In genomic region chr14:48854188-48854924, GRCm38 (mm10) we compare ENCODE assay signal across 9 mouse cellular contexts.
DNase-seq lines count a peak whose midpoint lies in the region; ATAC-seq and TF ChIP-seq lines count a peak whose summit lies in the region.
"Had no signal": no experiment of that assay in that cellular context is flagged by ENCODE, and none has a peak within 500 bp of the region (broad histone marks: within the 10 kb centered on the region; RNA-seq: fewer than 3 reads in every experiment).

No protein-coding gene starts in this region.

- no peaks in the 10 kb centered on the region for H3K79me2 ChIP-seq in MEL (ENCODE audit: control insufficient read depth, insufficient read depth, low read length, poor library complexity)

- H3K4me2 ChIP-seq in forebrain, embryonic 15.5 days (replicated peaks), result no peak overlapping the region

- TF ChIP-seq RAD21 in MEL (IDR thresholded peaks at IDR 0.05; ENCODE audit: low read depth, low read length), result no peak

- no peak overlapping the region for H3K4me3 ChIP-seq in MEL (ENCODE audit: control insufficient read depth in 1 of 2, insufficient read depth in 1 of 2, low read depth in 2 of 2, low read length in 2 of 2)
- no peak overlapping the region for H3K4me3 ChIP-seq in forebrain, embryonic 15.5 days
- H3K4me3 ChIP-seq in midbrain, embryonic 10.5 days, result peak overlapping the region; percentile 9; the same call in 1 of the 2 replicates
- H3K4me3 ChIP-seq in lung, adult 2 months (replicated peaks; ENCODE audit: extremely low read depth, low read depth, low read length), result no peak overlapping the region

- peaks cover 2 to 16% of the 10 kb centered on the region in 2 experiments; a peak in 2 of 4 replicates for H3K4me1 ChIP-seq in MEL (ENCODE audit: control insufficient read depth in 1 of 2, insufficient read depth in 2 of 2, low read length in 2 of 2)
- peaks cover 18% of the 10 kb centered on the region for H3K4me1 ChIP-seq in forebrain, embryonic 15.5 days
- peaks cover 45% of the 10 kb centered on the region for H3K4me1 ChIP-seq in midbrain, embryonic 10.5 days
- H3K4me1 ChIP-seq in lung, adult 2 months (ENCODE audit: control insufficient read depth, insufficient read depth, low read length), result no peaks in the 10 kb centered on the region

- H3K9me3 ChIP-seq in MEL (replicated peaks; ENCODE audit: insufficient read depth, low read length), result no peaks in the 10 kb centered on the region
- no peaks in the 10 kb centered on the region for H3K9me3 ChIP-seq in forebrain, embryonic 15.5 days
- no peaks in the 10 kb centered on the region for H3K9me3 ChIP-seq in midbrain, embryonic 10.5 days (replicated peaks)

- peaks cover 0 to 14% of the 10 kb centered on the region in 2 experiments; a peak in 2 of 4 replicates for H3K36me3 ChIP-seq in MEL (ENCODE audit: control insufficient read depth in 1 of 2, insufficient read depth in 2 of 2, low read length in 2 of 2)
- no peaks in the 10 kb centered on the region for H3K36me3 ChIP-seq in forebrain, embryonic 15.5 days
- no peaks in the 10 kb centered on the region for H3K36me3 ChIP-seq in midbrain, embryonic 10.5 days
- H3K36me3 ChIP-seq: embryonic facial prominence, embryonic 10.5 days had no signal

- no peak for TF ChIP-seq POLR2A in MEL (IDR thresholded peaks at IDR 0.05; ENCODE audit: control insufficient read depth in 1 of 2, insufficient read depth in 1 of 2, low read depth in 1 of 2, low read length in 2 of 2, poor library complexity in 1 of 2)
- TF ChIP-seq POLR2A in brain, embryonic 14.5 days (IDR thresholded peaks at IDR 0.05; ENCODE audit: borderline replicate concordance, extremely low read depth, insufficient read depth, insufficient read length, poor library complexity, severe bottlenecking), result no peak
- TF ChIP-seq POLR2A in lung, adult 2 months (IDR thresholded peaks at IDR 0.05; ENCODE audit: borderline replicate concordance, extremely low read depth, low read depth, low read length), result no peak

- peak; percentile 52 for DNase-seq in MEL (ENCODE audit: low read depth, low spot score)
- peak; percentile 81 for DNase-seq in brain, embryonic 14.5 days (ENCODE audit: low read depth)
- DNase-seq in midbrain, embryonic 10.5 days (ENCODE audit: low spot score), result peak; percentile 50
- no peak for DNase-seq in adrenal gland, adult (ENCODE audit: inconsistent age in 2 of 2, low spot score in 1 of 2)
- no peak for DNase-seq in lung, adult 2 months

- TF ChIP-seq CTCF in MEL (IDR thresholded peaks at IDR 0.05 in 2 of 3, conservative IDR thresholded peaks at IDR 0.05 in 1 of 3; ENCODE audit: control insufficient read depth in 1 of 3, insufficient read depth in 1 of 3, low read depth in 2 of 3, low read length in 3 of 3, poor library complexity in 1 of 3, severe bottlenecking in 1 of 3), result no peak
- TF ChIP-seq CTCF in brain, embryonic 14.5 days (IDR thresholded peaks at IDR 0.05; ENCODE audit: borderline replicate concordance, extremely low read depth, insufficient read depth, insufficient read length), result no peak
- no peak for TF ChIP-seq CTCF in lung, adult 2 months (IDR thresholded peaks at IDR 0.05; ENCODE audit: insufficient read depth, low read length)

- WGBS in forebrain, embryonic 15.5 days, result 29% methylated on average over 9 of the region's 9 CpGs
- 43% methylated on average over 9 of the region's 9 CpGs for WGBS in midbrain, embryonic 10.5 days
- 39% methylated on average over 9 of the region's 9 CpGs for WGBS in lung, adult 2 months

- no peaks in the 10 kb centered on the region for H3K27me3 ChIP-seq in MEL (ENCODE audit: control insufficient read depth in 1 of 2, insufficient read depth in 2 of 2, low read length in 2 of 2)
- H3K27me3 ChIP-seq in forebrain, embryonic 15.5 days, result peaks cover 20% of the 10 kb centered on the region
- H3K27me3 ChIP-seq in midbrain, embryonic 10.5 days (ENCODE audit: low read depth, poor library complexity, severe bottlenecking), result no peaks in the 10 kb centered on the region

- H3K9ac ChIP-seq in MEL (ENCODE audit: control insufficient read depth, low read depth, low read length, poor library complexity, severe bottlenecking), result no peak overlapping the region
- no peak overlapping the region for H3K9ac ChIP-seq in forebrain, embryonic 15.5 days (replicated peaks)

- H3K27ac ChIP-seq in MEL (ENCODE audit: control insufficient read depth, low read depth, low read length), result peak overlapping the region; percentile 21; the same call in 1 of the 2 replicates
- peak overlapping the region; percentile 31 for H3K27ac ChIP-seq in forebrain, embryonic 15.5 days (replicated peaks)
- peak overlapping the region; percentile 89 for H3K27ac ChIP-seq in midbrain, embryonic 10.5 days (replicated peaks)

- peak; percentile 66 for ATAC-seq in forebrain, embryonic 15.5 days (replicated peaks)
- ATAC-seq in megakaryocyte, adult 5-6 weeks (ENCODE audit: poor library complexity, severe bottlenecking), result no peak
- ATAC-seq in frontal cortex, adult (ENCODE audit: low TSS enrichment), result no peak

- peak; percentile 66 to 71 for TF ChIP-seq EP300 in MEL (IDR thresholded peaks at IDR 0.05; ENCODE audit: low read depth in 1 of 2, low read length in 2 of 2)

TF ChIP-seq in MEL, 35 proteins besides CTCF, POLR2A, EP300 and RAD21:
- TF ChIP-seq MYB (IDR thresholded peaks at IDR 0.05; ENCODE audit: low read depth, low read length), result no peak
- peak; percentile 80 for TF ChIP-seq TCF12 (IDR thresholded peaks at IDR 0.05; ENCODE audit: low read depth, low read length)
- 0 out of 2 replicates have a peak, but pooled peaks have one; percentile 35 for TF ChIP-seq SIN3A (IDR thresholded peaks at IDR 0.05; ENCODE audit: low read length)
- TF ChIP-seq RCOR1 (IDR thresholded peaks at IDR 0.05; ENCODE audit: low read depth, low read length), result 0 out of 2 replicates have a peak, but pooled peaks have one; percentile 34
- no peak for TF ChIP-seq NELFE (IDR thresholded peaks at IDR 0.05; ENCODE audit: low read depth, low read length)
- TF ChIP-seq GATA1 (IDR thresholded peaks at IDR 0.05; ENCODE audit: low read depth, low read length), result peak; percentile 84
- TF ChIP-seq GABPA (IDR thresholded peaks at IDR 0.05; ENCODE audit: low read depth, low read length), result no peak
- no peak for TF ChIP-seq UBTF (IDR thresholded peaks at IDR 0.05; ENCODE audit: borderline replicate concordance, insufficient read depth, low read depth, low read length)
- no peak for TF ChIP-seq ZNF384 (IDR thresholded peaks at IDR 0.05; ENCODE audit: low read depth, low read length)
- TF ChIP-seq POLR2AphosphoS2 (IDR thresholded peaks at IDR 0.05; ENCODE audit: low read length), result no peak
- 0 out of 2 replicates have a peak, but pooled peaks have one; percentile 65 for TF ChIP-seq MAZ (IDR thresholded peaks at IDR 0.05; ENCODE audit: low read depth, low read length)
- 0 out of 2 replicates have a peak, but pooled peaks have one; percentile 25 for TF ChIP-seq ETS1 (IDR thresholded peaks at IDR 0.05; ENCODE audit: low read depth, low read length)
- TF ChIP-seq TAL1 (IDR thresholded peaks at IDR 0.05; ENCODE audit: low read length), result peak; percentile 66
- TF ChIP-seq SMC3 (IDR thresholded peaks at IDR 0.05; ENCODE audit: low read depth, low read length), result no peak
- no peak for TF ChIP-seq MXI1 (IDR thresholded peaks at IDR 0.05; ENCODE audit: low read depth, low read length)
- no peak for TF ChIP-seq HCFC1 (IDR thresholded peaks at IDR 0.05; ENCODE audit: low read depth, low read length)

Comparison
In these comparisons a context has a peak if more than half of its experiments do, and no peak if none do; other contexts are left out.
1. DNase-seq: peak in MEL (single experiment), brain, embryonic 14.5 days (single experiment) and midbrain, embryonic 10.5 days (single experiment); none in adrenal gland, adult (0 of 2) and lung, adult 2 months (single experiment).
2. H3K27ac ChIP-seq: peak in every context shown above with its lines; median percentile 89 in midbrain, embryonic 10.5 days; 31 in forebrain, embryonic 15.5 days; 21 in MEL.